Comparison of ENCODE assay signal across 26 mouse cellular contexts in genomic region chr6:55199047-55199446, GRCm38 (mm10). TPM values are rescaled to one million over a fixed set of nuclear protein-coding genes. Genes with fewer than 3 reads are reported as not detected.
DNase-seq lines count a peak whose midpoint lies in the region; ATAC-seq and TF ChIP-seq lines count a peak whose summit lies in the region.
"Had no signal": no experiment of that assay in that cellular context is flagged by ENCODE, and none has a peak within 500 bp of the region (broad histone marks: within the 10 kb centered on the region; RNA-seq: fewer than 3 reads in every experiment).

No protein-coding gene starts in this region.

- peaks cover 4% of the 10 kb centered on the region for H3K4me1 ChIP-seq in lung, adult 2 months (ENCODE audit: control insufficient read depth, insufficient read depth, low read length)

- TF ChIP-seq CTCF in gastrocnemius, adult 2 months (IDR thresholded peaks at IDR 0.05), result no peak
- no peak for TF ChIP-seq CTCF in lung, adult 2 months (IDR thresholded peaks at IDR 0.05; ENCODE audit: insufficient read depth, low read length)

- intact Hi-C loops in gastrocnemius, adult 2 months (cut with DNase I), result no loop called here
- intact Hi-C loops in gastrocnemius, postnatal 36 days (cut with DNase I), result no loop called here

- peak; percentile 51 for DNase-seq in gastrocnemius, adult 2 months
- no peak for DNase-seq in gastrocnemius, postnatal 36 days
- peak; percentile 44 for DNase-seq in urinary bladder, postnatal 14 days (ENCODE audit: low spot score)
- no peak for DNase-seq in urinary bladder, adult 2 months (ENCODE audit: low spot score)
- DNase-seq in lung, adult 2 months, result peak; percentile 20
- DNase-seq in skeletal muscle tissue, adult 2 months (ENCODE audit: low read depth, low spot score), result peak; percentile 84
- no peak for DNase-seq in layer of hippocampus, postnatal 14 days (ENCODE audit: low spot score in 2 of 2)
- DNase-seq: adrenal gland, postnatal 25 days; cerebellum, adult 11 months; cerebellum, postnatal 25 days; retina, postnatal 1 day; thymus, postnatal 25 days had no signal

- ATAC-seq in activated CD4-positive, CD25-positive, alpha-beta regulatory T cell, adult 4 months, result no peak
- ATAC-seq: CD4-positive, CD25-positive, alpha-beta regulatory T cell, adult 4 months; hindbrain, embryonic 16.5 days; intestine, embryonic 16.5 days; Patski had no signal

- peak overlapping the region; percentile 48; the same call in 1 of the 2 replicates for H3K27ac ChIP-seq in gastrocnemius, adult 2 months
- H3K27ac ChIP-seq: forebrain, embryonic 10.5 days; limb, embryonic 12.5 days; liver, embryonic 14.5 days; macrophage; midbrain, embryonic 12.5 days had no signal

- H3K4me3 ChIP-seq in gastrocnemius, adult 2 months, result no peak overlapping the region
- no peak overlapping the region for H3K4me3 ChIP-seq in lung, adult 2 months (replicated peaks; ENCODE audit: extremely low read depth, low read depth, low read length)
- H3K4me3 ChIP-seq: forebrain, embryonic 10.5 days; limb, embryonic 12.5 days; midbrain, embryonic 12.5 days had no signal

- no peak for TF ChIP-seq POLR2A in lung, adult 2 months (IDR thresholded peaks at IDR 0.05; ENCODE audit: borderline replicate concordance, extremely low read depth, low read depth, low read length)

- 77% methylated on average over 3 of the region's 3 CpGs for WGBS in lung, adult 2 months

RNA-seq across cellular contexts. Expression of gene Mindy4, which starts 4.1 kb away (rescaled TPM):
- total RNA-seq in gastrocnemius, adult 2 months (2021), result 1 to 10 TPM; 2.7 to 3.8 TPM
- 1 to 10 TPM; 3.0 to 3.4 TPM for total RNA-seq in gastrocnemius, postnatal 36 days (2021)
- 11.4 and 12.3 TPM in 2 replicates for polyA plus RNA-seq in urinary bladder, adult 2 months (2012; rRNA removed)
- polyA plus RNA-seq in lung, adult 2 months (2012; rRNA removed), result 18.8 and 35.7 TPM in 2 replicates
- 10 to 100 TPM in 1 of 2 experiments, 1 to 10 TPM in 1; 10.0 to 11.9 TPM for total RNA-seq in layer of hippocampus, postnatal 14 days (2021)
- under 1 TPM in 1 of 2 experiments, not detected in 1; 0.19 TPM for polyA plus RNA-seq in activated CD4-positive, CD25-positive, alpha-beta regulatory T cell, adult 4 months (2017; shearing (Covaris generic))
- total RNA-seq: monocyte, adult 5-6 weeks had no signal

RNA-seq across cellular contexts. Expression of gene Inmt, which starts 24.2 kb away (rescaled TPM):
- total RNA-seq in gastrocnemius, adult 2 months (2021), result 10 to 100 TPM; 15.5 to 33.0 TPM
- total RNA-seq in gastrocnemius, postnatal 36 days (2021), result 10 to 100 TPM in 1 of 2 experiments, 1 to 10 TPM in 1; 7.3 to 10.8 TPM
- 246 and 312 TPM in 2 replicates for polyA plus RNA-seq in urinary bladder, adult 2 months (2012; rRNA removed)
- polyA plus RNA-seq in lung, adult 2 months (2012; rRNA removed), result 1,586 and 1,614 TPM in 2 replicates
- total RNA-seq in layer of hippocampus, postnatal 14 days (2021), result under 1 TPM in 1 of 2 experiments, not detected in 1; 0.83 TPM
- polyA plus RNA-seq in activated CD4-positive, CD25-positive, alpha-beta regulatory T cell, adult 4 months (2017; shearing (Covaris generic)), result not detected
- total RNA-seq: ES-E14; hematopoietic stem cell, adult 5-6 weeks; monocyte, adult 5-6 weeks had no signal
- polyA plus RNA-seq: CD4-positive, CD25-positive, alpha-beta regulatory T cell, adult 4 months; hindbrain, embryonic 16.5 days; limb, embryonic 12.5 days; macrophage; midbrain, embryonic 12.5 days; neural tube, embryonic 11.5 days had no signal

Comparison
In these comparisons a context has a peak if more than half of its experiments do, and no peak if none do; other contexts are left out.
1. DNase-seq: peak in gastrocnemius, adult 2 months (single experiment), urinary bladder, postnatal 14 days (single experiment), lung, adult 2 months (single experiment) and skeletal muscle tissue, adult 2 months (single experiment); none in gastrocnemius, postnatal 36 days (0 of 2), urinary bladder, adult 2 months (single experiment) and layer of hippocampus, postnatal 14 days (0 of 2).
2. RNA of gene Inmt, which starts 24.2 kb away (total RNA-seq): 15.5 to 33.0 TPM in gastrocnemius, adult 2 months and 7.3 to 10.8 TPM in gastrocnemius, postnatal 36 days; 0.83 TPM in layer of hippocampus, postnatal 14 days; every median in the first group is over 4 times any median in the second.